Mouse (Mus musculus): ENCODE data around the gene St6galnac3. TPM values are rescaled to one million over a fixed set of nuclear protein-coding genes. Genes with fewer than 3 reads are reported as not detected.

The St6galnac3 gene
- total and polyA plus RNA-seq, 2 experiments from 2014 or later: 6.9 to 16.6 TPM

GRCm38 (mm10) chr3:153353313-153354103 lies 371.5 kb downstream of the St6galnac3 start:
- Histone ChIP-seq H3K9ac (no peak overlapping the region), H3K27me3 (ENCODE audit: insufficient read depth, low read length) (no peaks in the 10 kb centered on the region), H3K4me1 (ENCODE audit: insufficient read depth) (no peaks in the 10 kb centered on the region), H3K36me3 (ENCODE audit: insufficient read depth) (no peaks in the 10 kb centered on the region), H3K27ac (ENCODE audit: low read depth, low read length) (no peak overlapping the region), H3K4me3 (ENCODE audit: low read depth, low read length) (no peak overlapping the region), H3K9me3 (ENCODE audit: low read length) (no peaks in the 10 kb centered on the region), H3K4me2 (ENCODE audit: low read depth) (no peak overlapping the region)
- WGBS: 92% methylated on average over 16 of the region's 16 CpGs
- no peak for ATAC-seq
- TF ChIP-seq CTCF (IDR thresholded peaks at IDR 0.05; ENCODE audit: low read depth): no peak
- DNase-seq: no peak

GRCm38 (mm10) chr3:153349981-153350380 lies 375.0 kb downstream of the St6galnac3 start:
- Histone ChIP-seq H3K4me3 (ENCODE audit: low read depth, low read length) (no peak overlapping the region), H3K4me2 (ENCODE audit: low read depth) (no peak overlapping the region), H3K27me3 (ENCODE audit: insufficient read depth, low read length) (no peaks in the 10 kb centered on the region), H3K36me3 (ENCODE audit: insufficient read depth) (no peaks in the 10 kb centered on the region), H3K4me1 (ENCODE audit: insufficient read depth) (0 out of 2 replicates have a peak, but pooled peaks cover 8% of the 10 kb centered on the region), H3K9me3 (ENCODE audit: low read length) (no peaks in the 10 kb centered on the region), H3K27ac (ENCODE audit: low read depth, low read length) (no peak overlapping the region), H3K9ac (no peak overlapping the region)
- ATAC-seq: peak; percentile 61; the same call in 1 of the 2 replicates
- no peak for TF ChIP-seq CTCF (IDR thresholded peaks at IDR 0.05; ENCODE audit: low read depth)
- 40% methylated on average over 10 of the region's 10 CpGs for WGBS
- DNase-seq: no peak

GRCm38 (mm10) chr3:153348797-153349465 lies 376.0 kb downstream of the St6galnac3 start:
- H3K4me2 ChIP-seq (ENCODE audit: low read depth): no peak overlapping the region
- no peak overlapping the region for H3K27ac ChIP-seq (ENCODE audit: low read depth, low read length)
- TF ChIP-seq CTCF (IDR thresholded peaks at IDR 0.05; ENCODE audit: low read depth): no peak
- ATAC-seq (no peak), DNase-seq (no peak)
- WGBS: 91% methylated on average over 9 of the region's 9 CpGs
- H3K27me3 ChIP-seq (ENCODE audit: insufficient read depth, low read length): no peaks in the 10 kb centered on the region
- no peak overlapping the region for H3K9ac ChIP-seq
- H3K9me3 ChIP-seq (ENCODE audit: low read length): no peaks in the 10 kb centered on the region
- no peak overlapping the region for H3K4me3 ChIP-seq (ENCODE audit: low read depth, low read length)
- 0 out of 2 replicates have a peak, but pooled peaks cover 8% of the 10 kb centered on the region for H3K4me1 ChIP-seq (ENCODE audit: insufficient read depth)
- no peaks in the 10 kb centered on the region for H3K36me3 ChIP-seq (ENCODE audit: insufficient read depth)

GRCm38 (mm10) chr3:153344979-153345378 lies 380.0 kb downstream of the St6galnac3 start:
- 33% methylated on average over 5 of the region's 5 CpGs for WGBS
- DNase-seq (no peak), ATAC-seq (peak; percentile 58; the same call in 1 of the 2 replicates)
- TF ChIP-seq CTCF (IDR thresholded peaks at IDR 0.05; ENCODE audit: low read depth): 0 out of 2 replicates have a peak, but pooled peaks have one; percentile 11
- Histone ChIP-seq H3K9me3 (ENCODE audit: low read length) (no peaks in the 10 kb centered on the region), H3K4me2 (ENCODE audit: low read depth) (no peak overlapping the region), H3K9ac (no peak overlapping the region), H3K27me3 (ENCODE audit: insufficient read depth, low read length) (no peaks in the 10 kb centered on the region), H3K4me3 (ENCODE audit: low read depth, low read length) (no peak overlapping the region), H3K36me3 (ENCODE audit: insufficient read depth) (no peaks in the 10 kb centered on the region), H3K27ac (ENCODE audit: low read depth, low read length) (no peak overlapping the region), H3K4me1 (ENCODE audit: insufficient read depth) (0 out of 2 replicates have a peak, but pooled peaks cover 8% of the 10 kb centered on the region)

DNA sequence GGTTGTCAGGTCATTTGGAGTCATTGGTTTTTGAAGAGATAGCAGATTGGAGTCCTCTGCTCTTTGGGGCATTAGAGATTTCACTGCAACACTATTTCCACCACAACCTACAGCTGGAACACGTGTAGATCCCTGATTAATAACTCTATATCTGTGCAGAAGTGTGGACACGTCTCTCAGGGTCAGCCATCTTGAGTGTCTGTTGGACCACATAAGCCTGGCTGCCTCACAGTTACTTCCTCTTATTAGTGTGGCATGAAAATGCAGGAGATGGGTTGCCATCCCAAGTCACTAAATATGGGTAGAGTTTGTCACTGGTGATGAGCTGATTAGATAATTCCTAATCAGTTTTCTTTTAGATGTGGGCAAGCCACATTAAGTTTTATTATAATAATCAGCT lies 385.0 kb downstream of the St6galnac3 start:
- Histone ChIP-seq H3K4me1 (ENCODE audit: insufficient read depth) (no peaks in the 10 kb centered on the region), H3K4me3 (ENCODE audit: low read depth, low read length) (no peak overlapping the region), H3K4me2 (ENCODE audit: low read depth) (no peak overlapping the region), H3K9me3 (ENCODE audit: low read length) (no peaks in the 10 kb centered on the region), H3K36me3 (ENCODE audit: insufficient read depth) (no peaks in the 10 kb centered on the region), H3K27me3 (ENCODE audit: insufficient read depth, low read length) (no peaks in the 10 kb centered on the region), H3K9ac (no peak overlapping the region), H3K27ac (ENCODE audit: low read depth, low read length) (no peak overlapping the region)
- no peak for DNase-seq
- TF ChIP-seq CTCF (IDR thresholded peaks at IDR 0.05; ENCODE audit: low read depth): no peak
- 77% methylated on average over 2 of the region's 2 CpGs for WGBS
- no peak for ATAC-seq

DNA sequence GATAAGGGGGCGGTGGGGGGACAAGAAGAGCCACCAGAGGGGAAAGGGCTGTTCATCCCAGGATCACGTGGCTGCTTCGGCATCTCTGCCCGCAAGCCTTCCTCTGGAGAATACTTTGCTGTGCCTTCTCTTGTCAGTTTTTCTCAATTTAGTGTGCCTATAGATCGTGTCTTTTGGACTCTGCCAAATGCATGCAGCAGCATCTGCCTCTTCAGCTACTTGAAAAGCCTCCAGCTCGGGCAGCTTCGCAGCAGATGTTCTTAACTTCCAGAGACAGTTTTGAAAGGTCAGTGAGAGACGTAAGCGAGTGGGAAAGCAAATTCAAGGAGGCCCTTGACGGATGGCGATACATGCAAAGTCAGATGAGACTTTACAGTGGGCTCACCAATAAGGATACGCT lies 385.9 kb downstream of the St6galnac3 start:
- Histone ChIP-seq H3K27me3 (ENCODE audit: insufficient read depth, low read length) (no peaks in the 10 kb centered on the region), H3K4me3 (ENCODE audit: low read depth, low read length) (no peak overlapping the region), H3K4me2 (ENCODE audit: low read depth) (no peak overlapping the region), H3K4me1 (ENCODE audit: insufficient read depth) (no peaks in the 10 kb centered on the region), H3K27ac (ENCODE audit: low read depth, low read length) (no peak overlapping the region), H3K9ac (no peak overlapping the region), H3K36me3 (ENCODE audit: insufficient read depth) (no peaks in the 10 kb centered on the region), H3K9me3 (ENCODE audit: low read length) (no peaks in the 10 kb centered on the region)
- 72% methylated on average over 12 of the region's 12 CpGs for WGBS
- DNase-seq: peak; percentile 49
- no peak for TF ChIP-seq CTCF (IDR thresholded peaks at IDR 0.05; ENCODE audit: low read depth)
- ATAC-seq: peak; percentile 61

GRCm38 (mm10) chr3:153337779-153338178 lies 387.2 kb downstream of the St6galnac3 start:
- no peaks in the 10 kb centered on the region for H3K4me1 ChIP-seq (ENCODE audit: insufficient read depth)
- ATAC-seq: no peak
- WGBS: 93% methylated on average over 3 of the region's 3 CpGs

More at GRCm38 (mm10) chr3:153337779-153338178, 387.2 kb downstream of the St6galnac3 start:
- H3K4me2 ChIP-seq (ENCODE audit: low read depth): no peak overlapping the region
- no peak for TF ChIP-seq CTCF (IDR thresholded peaks at IDR 0.05; ENCODE audit: low read depth)
- H3K9me3 ChIP-seq (ENCODE audit: low read length): no peaks in the 10 kb centered on the region
- H3K9ac ChIP-seq: no peak overlapping the region
- no peaks in the 10 kb centered on the region for H3K36me3 ChIP-seq (ENCODE audit: insufficient read depth)
- no peak overlapping the region for H3K27ac ChIP-seq (ENCODE audit: low read depth, low read length)
- H3K4me3 ChIP-seq (ENCODE audit: low read depth, low read length): no peak overlapping the region
- H3K27me3 ChIP-seq (ENCODE audit: insufficient read depth, low read length): no peaks in the 10 kb centered on the region
- DNase-seq: no peak
